Mouse (Mus musculus) limb, embryonic 15.5 days (tissue): ENCODE measurements around the gene Rad9a. TPM values are rescaled to one million over a fixed set of nuclear protein-coding genes. Genes with fewer than 3 reads are reported as not detected.

Experiments used
- ATAC-seq: fragments of 200-750 bp; cut with Nextera tagmentation; 2 replicates; pipeline ENCODE4 v1.8.0; 2017; ENCODE audit warnings: low read depth, moderate TSS enrichment; ENCODE audit not compliant: insufficient number of reproducible peaks, low FRiP score, low TSS enrichment
- H3K27ac ChIP-seq: fragments of 300-500 bp; sonication (generic); 2 replicates; pipeline ENCODE4 v1.5.1; 2015; ENCODE audit warnings: moderate library complexity, mild to moderate bottlenecking, inconsistent platforms
- H3K27me3 ChIP-seq: fragments of 300-500 bp; sonication (generic); 2 replicates; pipeline ENCODE4 v1.6.1; 2015; ENCODE audit warnings: inconsistent platforms
- H3K36me3 ChIP-seq: fragments of 300-500 bp; sonication (generic); 2 replicates; pipeline ENCODE4 v1.6.1; 2015; ENCODE audit warnings: inconsistent platforms
- H3K4me1 ChIP-seq: fragments of 300-500 bp; sonication (generic); 2 replicates; pipeline ENCODE4 v1.6.1; 2015; ENCODE audit warnings: inconsistent platforms
- H3K4me2 ChIP-seq: fragments of 300-500 bp; sonication (generic); 2 replicates; pipeline ENCODE4 v1.6.1; 2015; ENCODE audit warnings: mild to moderate bottlenecking, inconsistent platforms
- H3K4me3 ChIP-seq: fragments of 300-500 bp; sonication (generic); 2 replicates; pipeline ENCODE4 v1.5.1; 2015; ENCODE audit warnings: mild to moderate bottlenecking, inconsistent platforms
- H3K9ac ChIP-seq: fragments of 300-500 bp; sonication (generic); 2 replicates; pipeline ENCODE4 v1.6.1; 2015; ENCODE audit warnings: inconsistent platforms
- H3K9me3 ChIP-seq: fragments of 300-500 bp; sonication (generic); 2 replicates; pipeline ENCODE4 v1.6.1; 2016; ENCODE audit warnings: inconsistent platforms
- WGBS: fragments of 180-500 bp; shearing (Covaris S2); methylation state at CpG from one replicate; pipeline ENCODE4 v1.1.7; 2015; 5-methylcytosine and 5-hydroxymethylcytosine counted together
- polyA plus RNA-seq: library from polyadenylated mRNA; unstranded; fragments of >200 nt; fragmentation: Nextera tagmentation; extraction: Ambion mirVana; gene quantifications from 2 replicates; pipeline ENCODE4 v1.2.1, GENCODE M21; 2015

Gene Rad9a
- polyA plus RNA-seq, 1 experiment from 2014 or later: 31.6 TPM

GRCm38 (mm10) chr19:4189051-4189620 lies 12.3 kb downstream of the Rad9a start:
- Histone ChIP-seq H3K4me3 (no peak overlapping the region), H3K27ac (no peak overlapping the region), H3K4me1 (peaks cover 37% of the 10 kb centered on the region), H3K27me3 (no peaks in the 10 kb centered on the region), H3K4me2 (no peak overlapping the region), H3K9ac (no peak overlapping the region), H3K36me3 (peaks cover 9% of the 10 kb centered on the region), H3K9me3 (no peaks in the 10 kb centered on the region)
- 84% methylated on average over 12 of the region's 12 CpGs for WGBS
- no peak for ATAC-seq

- no peak overlapping the region for H3K27ac ChIP-seq
- 58% methylated on average over 3 of the region's 3 CpGs for WGBS
- no peak for ATAC-seq
- H3K27me3 ChIP-seq: no peaks in the 10 kb centered on the region
- peaks cover 22% of the 10 kb centered on the region for H3K4me1 ChIP-seq
- H3K4me3 ChIP-seq: no peak overlapping the region
- no peak overlapping the region for H3K4me2 ChIP-seq
- no peaks in the 10 kb centered on the region for H3K9me3 ChIP-seq
- no peak overlapping the region for H3K9ac ChIP-seq
- no peaks in the 10 kb centered on the region for H3K36me3 ChIP-seq
These were observed 14.2 kb downstream of the Rad9a start for GRCm38 (mm10) chr19:4187303-4187702.

DNA sequence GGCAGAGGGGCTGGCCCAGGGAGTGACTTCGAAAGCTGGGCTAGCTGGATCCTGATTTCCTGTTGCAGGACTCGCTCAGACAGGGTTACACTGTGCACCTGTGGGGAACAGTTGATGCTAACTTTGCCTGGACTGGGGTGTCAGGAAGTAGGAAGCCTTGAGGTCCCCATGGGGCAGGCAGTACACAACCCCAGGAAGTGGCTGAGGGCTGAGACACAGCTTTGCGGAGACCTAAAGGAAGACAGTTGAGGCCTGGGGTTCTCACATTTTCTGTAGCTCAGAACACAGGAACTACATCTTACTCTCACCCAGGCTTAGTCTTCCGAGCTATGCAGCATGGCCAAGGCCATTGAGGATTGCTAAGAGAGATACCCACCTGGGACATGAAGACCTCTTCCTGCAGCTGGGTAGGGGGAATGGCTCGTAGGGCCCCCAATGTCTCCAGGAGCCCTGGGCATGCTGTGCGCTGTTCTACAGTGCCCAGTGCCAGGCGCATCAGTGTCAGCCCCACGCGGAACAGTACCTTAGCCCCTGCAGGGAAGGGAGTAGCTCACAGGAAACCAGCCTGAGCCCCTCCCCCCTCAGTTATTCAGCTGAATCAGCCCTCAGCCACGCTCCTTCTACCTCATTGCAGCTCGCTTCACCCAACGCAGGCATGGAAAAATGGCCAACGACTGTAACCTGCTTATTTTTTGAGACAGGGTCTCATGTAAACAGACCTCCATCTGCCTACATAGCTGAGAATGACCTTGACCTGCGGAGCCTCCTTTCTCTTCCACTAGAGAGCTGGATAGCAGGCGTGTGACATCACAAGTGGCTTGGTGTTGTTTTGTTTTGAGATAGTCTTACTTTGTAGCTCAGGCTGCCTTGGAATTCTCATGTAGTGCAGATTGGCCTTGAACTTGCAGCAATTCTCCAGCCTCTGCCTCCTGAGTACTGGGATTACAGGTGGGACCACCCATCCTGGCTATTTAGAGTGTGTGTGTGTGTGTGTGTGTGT lies 16.2 kb downstream of the Rad9a start:
- H3K9ac ChIP-seq: no peak overlapping the region
- H3K4me2 ChIP-seq: no peak overlapping the region
- 59% methylated on average over 15 of the region's 15 CpGs for WGBS

DNA sequence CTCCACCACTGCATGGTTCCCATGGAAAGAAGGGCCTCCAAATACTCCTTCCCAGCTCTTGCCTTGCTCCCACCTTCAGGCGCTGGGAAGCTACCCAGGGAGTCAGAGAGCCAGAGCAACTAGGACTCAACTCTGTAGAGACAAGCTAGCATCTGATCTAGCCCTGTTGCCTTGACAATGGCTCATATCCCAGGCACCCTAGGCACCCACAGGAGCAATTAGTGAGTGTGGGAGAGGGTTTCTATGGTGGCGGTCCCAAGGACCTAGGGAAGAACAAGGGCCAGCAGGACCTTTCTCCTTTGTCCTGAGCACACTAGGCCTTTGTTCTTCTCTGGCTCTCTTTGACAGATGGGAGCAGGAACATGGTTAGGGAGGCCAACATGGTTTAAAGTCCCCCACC lies 17.8 kb downstream of the Rad9a start:
- Histone ChIP-seq H3K36me3 (no peaks in the 10 kb centered on the region), H3K4me1 (peaks cover 11% of the 10 kb centered on the region), H3K9me3 (no peaks in the 10 kb centered on the region), H3K27me3 (no peaks in the 10 kb centered on the region), H3K9ac (no peak overlapping the region), H3K4me3 (no peak overlapping the region), H3K27ac (no peak overlapping the region), H3K4me2 (no peak overlapping the region)
- 86% methylated on average over 2 of the region's 2 CpGs for WGBS
- ATAC-seq: no peak

More for the DNA sequence above, 16.2 kb downstream of the Rad9a start:
- Histone ChIP-seq H3K27ac (peak overlapping the region; percentile 34; the same call in 1 of the 2 replicates), H3K36me3 (no peaks in the 10 kb centered on the region), H3K4me1 (peaks cover 11% of the 10 kb centered on the region), H3K9me3 (no peaks in the 10 kb centered on the region), H3K27me3 (no peaks in the 10 kb centered on the region), H3K4me3 (no peak overlapping the region)
- ATAC-seq: no peak

- no peak overlapping the region for H3K4me3 ChIP-seq
- no peak overlapping the region for H3K4me2 ChIP-seq
- H3K27ac ChIP-seq: no peak overlapping the region
- H3K9ac ChIP-seq: no peak overlapping the region
- H3K4me1 ChIP-seq: peaks cover 11% of the 10 kb centered on the region
- H3K27me3 ChIP-seq: no peaks in the 10 kb centered on the region
- no peaks in the 10 kb centered on the region for H3K9me3 ChIP-seq
- H3K36me3 ChIP-seq: no peaks in the 10 kb centered on the region
- no peak for ATAC-seq
- WGBS: 37% methylated on average over 3 of the region's 3 CpGs
These were observed 19.6 kb downstream of the Rad9a start for GRCm38 (mm10) chr19:4181892-4182291.

DNA sequence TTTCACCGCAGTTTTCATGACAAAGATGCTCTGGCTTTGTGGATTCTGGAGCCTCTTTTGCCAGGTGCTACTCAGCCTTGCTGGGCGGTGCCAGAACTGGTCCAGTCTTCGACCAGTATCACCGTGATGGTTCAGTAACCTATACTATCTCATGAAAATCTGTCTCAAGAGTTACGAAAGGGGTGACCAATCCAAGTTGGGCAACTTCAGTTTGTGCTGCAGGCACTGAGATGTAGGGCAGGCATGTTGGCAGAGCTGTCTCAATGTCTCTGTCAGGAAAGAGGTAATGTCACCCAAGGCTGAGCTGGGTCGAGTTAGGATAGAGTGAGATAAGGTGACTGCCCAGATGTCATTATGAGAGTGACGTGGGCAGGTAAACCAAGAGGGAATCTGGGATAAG lies 21.1 kb downstream of the Rad9a start:
- no peak for ATAC-seq
- H3K9ac ChIP-seq: no peak overlapping the region
- WGBS: 88% methylated on average over 7 of the region's 7 CpGs
- H3K4me1 ChIP-seq: peaks cover 14% of the 10 kb centered on the region
- H3K4me3 ChIP-seq: no peak overlapping the region
- H3K27ac ChIP-seq: no peak overlapping the region
- no peak overlapping the region for H3K4me2 ChIP-seq
- H3K9me3 ChIP-seq: no peaks in the 10 kb centered on the region
- H3K27me3 ChIP-seq: no peaks in the 10 kb centered on the region
- no peaks in the 10 kb centered on the region for H3K36me3 ChIP-seq

DNA sequence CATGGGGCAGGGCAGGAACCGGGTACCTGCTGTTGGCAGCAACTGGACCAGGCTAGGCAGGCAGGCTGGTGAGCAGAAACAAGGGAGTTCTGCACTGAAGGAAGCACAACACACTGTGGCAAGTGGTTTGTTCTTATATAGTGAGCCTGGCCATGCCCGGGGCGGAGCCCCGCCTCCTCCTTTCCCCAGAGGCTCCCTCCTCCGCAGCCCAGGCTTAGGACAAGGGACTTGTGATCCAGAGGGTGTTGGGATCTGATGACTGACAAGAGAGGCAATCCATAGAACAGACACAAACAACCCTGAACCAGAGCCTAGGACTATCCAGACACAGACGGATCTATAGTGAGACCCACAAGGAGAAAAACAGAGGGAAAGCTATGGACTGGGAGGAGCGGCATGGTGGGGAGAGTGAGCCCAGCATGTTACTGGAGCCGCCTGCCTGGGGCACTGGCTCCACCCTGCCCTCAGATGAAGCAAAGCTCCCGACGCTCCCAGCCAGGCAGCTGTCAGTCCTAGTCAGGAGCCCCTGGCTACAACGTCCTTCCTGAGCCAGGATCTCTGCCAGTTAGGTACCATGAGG lies 26.0 kb downstream of the Rad9a start, which contains the start of gene Carns1:
Carns1 (minus strand) TSS at position 112 of the 580 bp plus-strand sequence.
- WGBS: 5% methylated on average over 11 of the region's 11 CpGs
- peak within 1 kb of the TSS; percentile 29; the same call in 1 of the 2 replicates for H3K27ac ChIP-seq
- peak within 1 kb of the TSS; percentile 35 for H3K4me2 ChIP-seq
- no peak within 1 kb of the TSS for H3K4me3 ChIP-seq
- H3K4me1 ChIP-seq: peaks cover 27% of the 10 kb centered on the region
- peak; percentile 49; the same call in 1 of the 2 replicates for ATAC-seq
- no peaks in the 10 kb centered on the region for H3K9me3 ChIP-seq
- 0 out of 2 replicates have a peak within 1 kb of the TSS, but pooled peaks have one; percentile 23 for H3K9ac ChIP-seq
- no peaks in the 10 kb centered on the region for H3K27me3 ChIP-seq
- no peaks in the 10 kb centered on the region for H3K36me3 ChIP-seq

DNA sequence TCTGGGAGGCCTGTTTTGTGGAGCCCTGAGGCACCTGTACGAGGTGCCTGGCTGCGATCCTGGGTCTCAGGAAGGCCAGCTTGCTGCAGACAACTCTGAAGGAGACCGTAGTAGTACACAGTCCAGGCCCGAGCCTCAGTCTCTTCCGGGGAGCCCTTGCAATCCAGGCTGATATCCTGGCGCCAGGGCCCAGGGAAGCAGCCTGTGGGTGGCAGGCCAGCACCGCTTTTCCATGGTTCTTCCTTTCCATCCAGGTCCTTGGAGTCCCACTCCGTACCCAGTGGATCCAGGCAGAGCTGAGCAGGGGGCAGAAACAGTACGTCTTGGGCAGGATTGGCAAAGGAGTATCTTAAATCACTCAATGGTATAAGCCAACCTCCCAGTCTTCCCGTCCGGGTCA lies 28.5 kb downstream of the Rad9a start:
- H3K4me2 ChIP-seq: no peak overlapping the region
- H3K36me3 ChIP-seq: no peaks in the 10 kb centered on the region
- no peak overlapping the region for H3K4me3 ChIP-seq
- peaks cover 39% of the 10 kb centered on the region for H3K4me1 ChIP-seq
- H3K9me3 ChIP-seq: no peaks in the 10 kb centered on the region
- no peak for ATAC-seq
- no peaks in the 10 kb centered on the region for H3K27me3 ChIP-seq
- WGBS: 58% methylated on average over 11 of the region's 11 CpGs
- no peak overlapping the region for H3K9ac ChIP-seq
- H3K27ac ChIP-seq: no peak overlapping the region

GRCm38 (mm10) chr19:4171393-4172290 lies 29.8 kb downstream of the Rad9a start:
- no peak for ATAC-seq
- Histone ChIP-seq H3K4me2 (no peak overlapping the region), H3K27me3 (no peaks in the 10 kb centered on the region), H3K9ac (no peak overlapping the region), H3K4me3 (no peak overlapping the region), H3K27ac (peak overlapping the region; percentile 66), H3K4me1 (peaks cover 39% of the 10 kb centered on the region), H3K36me3 (no peaks in the 10 kb centered on the region), H3K9me3 (no peaks in the 10 kb centered on the region)
- 43% methylated on average over 13 of the region's 13 CpGs for WGBS

GRCm38 (mm10) chr19:4170723-4171392 lies 30.6 kb downstream of the Rad9a start:
- peaks cover 39% of the 10 kb centered on the region for H3K4me1 ChIP-seq
- no peak overlapping the region for H3K4me3 ChIP-seq
- WGBS: 84% methylated on average over 10 of the region's 10 CpGs
- no peaks in the 10 kb centered on the region for H3K36me3 ChIP-seq
- H3K4me2 ChIP-seq: no peak overlapping the region
- no peak overlapping the region for H3K9ac ChIP-seq
- H3K9me3 ChIP-seq: no peaks in the 10 kb centered on the region
- ATAC-seq: no peak
- H3K27ac ChIP-seq: peak overlapping the region; percentile 96
- H3K27me3 ChIP-seq: no peaks in the 10 kb centered on the region

DNA sequence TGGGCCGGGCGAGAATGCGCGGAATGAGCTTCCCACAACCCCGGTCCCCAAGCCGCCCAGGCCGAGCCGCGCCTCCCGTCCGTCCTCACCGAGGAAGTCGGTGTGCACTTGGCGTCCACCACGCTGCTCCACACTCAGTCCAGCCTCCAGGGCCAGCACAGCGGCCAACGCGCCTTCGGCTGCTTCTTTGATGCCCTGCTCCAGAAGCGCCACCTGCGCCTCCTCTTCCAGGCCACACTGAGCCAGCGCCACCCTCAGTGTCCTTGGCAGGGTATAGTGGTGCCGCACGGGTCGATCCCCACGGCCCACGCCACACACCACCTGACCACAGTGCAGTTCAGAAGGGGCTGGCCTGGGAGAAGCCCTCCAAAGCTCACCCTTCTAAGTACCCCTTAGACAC lies 31.7 kb downstream of the Rad9a start:
- H3K36me3 ChIP-seq: no peaks in the 10 kb centered on the region
- peak overlapping the region; percentile 52 for H3K4me3 ChIP-seq
- H3K4me2 ChIP-seq: peak overlapping the region; percentile 86
- peak; percentile 30 for ATAC-seq
- H3K27me3 ChIP-seq: no peaks in the 10 kb centered on the region
- H3K27ac ChIP-seq: peak overlapping the region; percentile 96
- peaks cover 29% of the 10 kb centered on the region for H3K4me1 ChIP-seq
- 7% methylated on average over 27 of the region's 27 CpGs for WGBS
- no peaks in the 10 kb centered on the region for H3K9me3 ChIP-seq
- peak overlapping the region; percentile 73 for H3K9ac ChIP-seq
